Mouse (Mus musculus): Measurements from ENCODE around the gene Agpat1.

DNA sequence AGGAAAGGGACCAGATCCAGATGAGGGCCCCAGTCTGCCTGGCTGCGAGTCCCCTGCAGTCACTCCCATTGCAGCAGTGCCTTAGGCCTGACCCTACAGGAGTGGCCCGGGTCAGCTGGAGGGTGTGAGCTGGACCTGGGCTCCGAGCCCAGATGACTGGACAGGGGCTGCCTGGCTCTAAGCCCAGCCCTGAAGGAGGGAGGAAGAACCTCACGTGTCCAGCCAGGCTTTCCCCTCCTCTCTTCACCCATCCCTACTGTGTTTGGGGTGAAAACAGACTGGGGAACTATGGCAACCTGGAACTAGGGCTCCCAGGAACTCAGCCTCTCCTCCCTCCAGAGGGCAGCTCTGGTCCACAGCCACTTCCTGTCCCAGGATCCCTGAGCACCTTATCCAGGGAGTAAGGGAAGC lies 51.5 kb downstream of the Agpat1 start:
- no peak for TF ChIP-seq EP300 (IDR thresholded peaks at IDR 0.05; ENCODE audit: low read length)
- no peak for TF ChIP-seq CTCF (conservative IDR thresholded peaks at IDR 0.05 in 1 of 2, IDR thresholded peaks at IDR 0.05 in 1 of 2; ENCODE audit: low read depth in 2 of 2, low read length in 2 of 2)
